Mouse (Mus musculus) regulatory T cell (primary cell): ENCODE measurements around the gene Prap1.

Source experiments
- in situ Hi-C: fragments of 300-600 bp; cut with MboI, MseI; formaldehyde crosslinking; loops from one replicate; pipeline ENCODE4 v1.15.1; 2025; ENCODE audit warnings: high pct_unique_total_duplicates

The Prap1 gene

GRCm38 (mm10) chr7:140081408-140082241 is 11.6 kb upstream of the Prap1 start:
- in situ Hi-C loops, result loop anchor here (5.0 kb wide), 1 partner anchor 61 kb away; no protein-coding TSS in a partner anchor

- in situ Hi-C loops, result loop anchor here (5.0 kb wide), 1 partner anchor 60 kb away; no protein-coding TSS in a partner anchor
These were observed 10.9 kb upstream of the Prap1 start, which contains the start of gene Caly for GRCm38 (mm10) chr7:140082242-140082678. TSS of gene Caly (minus strand) at chr7:140082548.

GRCm38 (mm10) chr7:140090601-140091000 is 2.6 kb upstream of the Prap1 start:
- in situ Hi-C loops, result no loop called here

- in situ Hi-C loops, result no loop called here
These were observed 1.8 kb downstream of the Prap1 start for GRCm38 (mm10) chr7:140094954-140095353.

- in situ Hi-C loops, result no loop called here
These were observed 2.4 kb downstream of the Prap1 start for GRCm38 (mm10) chr7:140095556-140095955.

- in situ Hi-C loops, result no loop called here
These were observed 2.9 kb downstream of the Prap1 start for GRCm38 (mm10) chr7:140096055-140096454.

GRCm38 (mm10) chr7:140098466-140098865 is 5.3 kb downstream of the Prap1 start:
- in situ Hi-C loops, result no loop called here

- in situ Hi-C loops, result no loop called here
These were observed 8.3 kb downstream of the Prap1 start for GRCm38 (mm10) chr7:140101498-140101897.

- in situ Hi-C loops, result no loop called here
These were observed 9.0 kb downstream of the Prap1 start, which contains the start of gene Fuom for GRCm38 (mm10) chr7:140101993-140102860. TSS of gene Fuom (minus strand) at chr7:140102441.

GRCm38 (mm10) chr7:140104009-140104408 is 10.8 kb downstream of the Prap1 start:
- in situ Hi-C loops, result no loop called here

GRCm38 (mm10) chr7:140111943-140112342 is 18.7 kb downstream of the Prap1 start:
- in situ Hi-C loops, result no loop called here

- in situ Hi-C loops, result no loop called here
These were observed 22.6 kb downstream of the Prap1 start, which contains the start of gene Paox for GRCm38 (mm10) chr7:140115583-140116328. TSS of gene Paox (plus strand) at chr7:140115799.

GRCm38 (mm10) chr7:140116329-140117054 is 23.3 kb downstream of the Prap1 start, which contains the start of gene Echs1:
TSS of gene Echs1 (minus strand) at chr7:140116476.
- in situ Hi-C loops, result no loop called here

- in situ Hi-C loops, result loop anchor here (5.0 kb wide), 1 partner anchor 83 kb away; the partner anchor contains the start of genes Tubgcp2 and Zfp511
These were observed 27.3 kb downstream of the Prap1 start for GRCm38 (mm10) chr7:140120484-140120883.

- in situ Hi-C loops, result loop anchor here (5.0 kb wide), 1 partner anchor 84 kb away; the partner anchor contains the start of genes Tubgcp2 and Zfp511
These were observed 28.2 kb downstream of the Prap1 start for GRCm38 (mm10) chr7:140121338-140121910.

GRCm38 (mm10) chr7:140122765-140123164 is 29.6 kb downstream of the Prap1 start:
- in situ Hi-C loops, result loop anchor here (5.0 kb wide), 1 partner anchor 85 kb away; the partner anchor contains the start of genes Tubgcp2 and Zfp511

GRCm38 (mm10) chr7:140124382-140124781 is 31.2 kb downstream of the Prap1 start:
- in situ Hi-C loops, result loop anchor here (5.0 kb wide), 1 partner anchor 87 kb away; the partner anchor contains the start of genes Tubgcp2 and Zfp511

GRCm38 (mm10) chr7:140125278-140126021 is 32.3 kb downstream of the Prap1 start:
- in situ Hi-C loops, result loop anchor here (25.0 kb wide), 1 partner anchor 1213 kb away; the partner anchor contains the start of gene Bnip3

GRCm38 (mm10) chr7:140126022-140126350 is 32.8 kb downstream of the Prap1 start:
- in situ Hi-C loops, result loop anchor here (25.0 kb wide), 1 partner anchor 1214 kb away; the partner anchor contains the start of gene Bnip3
